Comparison of ENCODE assay signal across 9 mouse cellular contexts in the genomic region with DNA sequence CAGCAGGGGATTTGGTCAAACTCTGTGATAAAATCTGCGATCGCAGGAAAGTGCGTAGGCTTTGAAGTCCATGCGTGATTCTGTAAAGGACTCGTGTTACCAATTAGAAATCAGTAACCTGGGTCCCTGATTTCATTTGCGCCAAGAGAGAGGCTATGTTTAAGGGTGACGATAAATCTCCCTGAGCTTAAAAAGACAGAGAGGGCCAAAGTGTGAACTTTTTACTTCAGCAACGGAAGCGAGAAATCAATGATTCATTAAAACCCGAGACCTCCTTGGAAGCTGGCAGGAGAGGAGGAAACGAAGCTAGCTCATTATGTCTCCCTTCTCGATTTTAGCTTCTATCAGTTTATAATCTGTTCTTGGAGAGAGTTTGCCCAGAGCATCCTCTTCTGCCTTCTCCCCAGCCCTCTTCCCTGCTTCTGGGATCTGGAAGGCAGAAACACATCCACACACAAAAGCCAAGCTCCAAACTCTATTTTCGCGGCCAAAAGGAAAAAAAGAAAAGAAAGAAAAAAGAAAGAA. TPM values are rescaled to one million over a fixed set of nuclear protein-coding genes. Genes with fewer than 3 reads are reported as not detected.
DNase-seq lines count a peak whose midpoint lies in the region; ATAC-seq and TF ChIP-seq lines count a peak whose summit lies in the region.
"Had no signal": no experiment of that assay in that cellular context is flagged by ENCODE, and none has a peak within 500 bp of the region (broad histone marks: within the 10 kb centered on the region; RNA-seq: fewer than 3 reads in every experiment).

No protein-coding gene starts in this region.

- TF ChIP-seq EP300 in stomach, postnatal 0 days (optimal IDR thresholded peaks at IDR 0.05), result no peak

- peak overlapping the region; percentile 53 for H3K4me3 ChIP-seq in lung, embryonic 15.5 days
- peak overlapping the region; percentile 63 for H3K4me3 ChIP-seq in hindbrain, embryonic 10.5 days
- peak overlapping the region; percentile 43; the same call in 1 of the 2 replicates for H3K4me3 ChIP-seq in liver, embryonic 13.5 days (replicated peaks)
- peak overlapping the region; percentile 50 for H3K4me3 ChIP-seq in stomach, postnatal 0 days (ENCODE audit: low read depth, low read length)

- no peak for ATAC-seq in lung, embryonic 15.5 days (ENCODE audit: borderline replicate concordance, extremely low read depth, low FRiP score, low TSS enrichment)
- no peak for ATAC-seq in liver, embryonic 13.5 days (ENCODE audit: low read depth)
- ATAC-seq in stomach, postnatal 0 days (ENCODE audit: low FRiP score, low TSS enrichment), result no peak

- H3K4me2 ChIP-seq in lung, embryonic 15.5 days, result peak overlapping the region; percentile 79
- H3K4me2 ChIP-seq in liver, embryonic 13.5 days, result peak overlapping the region; percentile 59
- peak overlapping the region; percentile 71 for H3K4me2 ChIP-seq in stomach, postnatal 0 days (replicated peaks; ENCODE audit: low read depth)

- H3K27me3 ChIP-seq in lung, embryonic 15.5 days, result peaks cover 13% of the 10 kb centered on the region
- peaks cover 41% of the 10 kb centered on the region for H3K27me3 ChIP-seq in hindbrain, embryonic 10.5 days (ENCODE audit: insufficient read depth, poor library complexity, severe bottlenecking)
- H3K27me3 ChIP-seq in liver, embryonic 13.5 days, result peaks cover 48% of the 10 kb centered on the region
- H3K27me3 ChIP-seq in stomach, postnatal 0 days (ENCODE audit: control insufficient read depth, insufficient read depth, low read length), result peaks cover 3% of the 10 kb centered on the region; the same call in 1 of the 2 replicates

- H3K9me3 ChIP-seq in lung, embryonic 15.5 days, result no peaks in the 10 kb centered on the region
- H3K9me3 ChIP-seq in hindbrain, embryonic 10.5 days, result no peaks in the 10 kb centered on the region
- H3K9me3 ChIP-seq in liver, embryonic 13.5 days (replicated peaks), result no peaks in the 10 kb centered on the region
- no peaks in the 10 kb centered on the region for H3K9me3 ChIP-seq in stomach, postnatal 0 days (ENCODE audit: control insufficient read depth, low read length)

- H3K9ac ChIP-seq in lung, embryonic 15.5 days, result peak overlapping the region; percentile 33; the same call in 1 of the 2 replicates
- H3K9ac ChIP-seq in liver, embryonic 13.5 days, result no peak overlapping the region
- H3K9ac ChIP-seq in stomach, postnatal 0 days (ENCODE audit: low read length), result no peak overlapping the region

- no peak for DNase-seq in lung, postnatal 25 days (ENCODE audit: low spot score)
- peak; percentile 26 for DNase-seq in hindbrain, embryonic 10.5 days (ENCODE audit: low spot score)
- no peak for DNase-seq in liver, embryonic 13.5 days
- DNase-seq in stomach, postnatal 0 days (ENCODE audit: low spot score), result no peak
- no peak for DNase-seq in ovary, adult 18-20 months (ENCODE audit: low spot score)
- no peak for DNase-seq in frontal cortex, postnatal 14 days (ENCODE audit: low spot score in 2 of 2)
- DNase-seq in gastrocnemius, postnatal 25 days, result no peak
- DNase-seq: gastrocnemius, postnatal 14 days had no signal

- peak overlapping the region; percentile 82; the same call in 1 of the 2 replicates for H3K27ac ChIP-seq in lung, embryonic 15.5 days
- H3K27ac ChIP-seq in hindbrain, embryonic 10.5 days, result peak overlapping the region; percentile 76; the same call in 1 of the 2 replicates
- H3K27ac ChIP-seq in liver, embryonic 13.5 days, result no peak overlapping the region
- no peak overlapping the region for H3K27ac ChIP-seq in stomach, postnatal 0 days (replicated peaks)

- peaks cover 7% of the 10 kb centered on the region; the same call in 1 of the 2 replicates for H3K4me1 ChIP-seq in lung, embryonic 15.5 days
- H3K4me1 ChIP-seq in hindbrain, embryonic 10.5 days (replicated peaks), result peaks cover 34% of the 10 kb centered on the region
- H3K4me1 ChIP-seq in liver, embryonic 13.5 days (replicated peaks), result 0 out of 2 replicates have a peak, but pooled peaks cover 8% of the 10 kb centered on the region
- H3K4me1 ChIP-seq in stomach, postnatal 0 days (replicated peaks; ENCODE audit: control insufficient read depth, insufficient read depth), result no peaks in the 10 kb centered on the region

- TF ChIP-seq CTCF in stomach, postnatal 0 days (IDR thresholded peaks at IDR 0.05; ENCODE audit: low read depth), result no peak

- 1% methylated on average over 14 of the region's 14 CpGs for WGBS in lung, embryonic 15.5 days
- WGBS in hindbrain, embryonic 10.5 days, result 0% methylated on average over 14 of the region's 14 CpGs
- WGBS in liver, embryonic 13.5 days (ENCODE audit: insufficient replicate concordance), result 3% methylated on average over 14 of the region's 14 CpGs
- WGBS in stomach, postnatal 0 days, result 2% methylated on average over 14 of the region's 14 CpGs

- H3K36me3 ChIP-seq in lung, embryonic 15.5 days, result no peaks in the 10 kb centered on the region
- H3K36me3 ChIP-seq in hindbrain, embryonic 10.5 days, result no peaks in the 10 kb centered on the region
- H3K36me3 ChIP-seq in liver, embryonic 13.5 days, result no peaks in the 10 kb centered on the region
- H3K36me3 ChIP-seq in stomach, postnatal 0 days (ENCODE audit: control insufficient read depth, insufficient read depth, low read length), result no peaks in the 10 kb centered on the region

RNA-seq across cellular contexts. Expression of gene Fgf10, which starts 44.1 kb away (rescaled TPM):
- 16.3 and 17.0 TPM in 2 replicates for polyA plus RNA-seq in lung, embryonic 15.5 days (2015; fragmentation: Nextera tagmentation; extraction: Ambion mirVana)
- 3.9 and 5.2 TPM in 2 replicates for polyA plus RNA-seq in hindbrain, embryonic 10.5 days (2016; fragmentation: Nextera tagmentation; extraction: Ambion mirVana)
- polyA plus RNA-seq in liver, embryonic 13.5 days (2015; fragmentation: Nextera tagmentation; extraction: Ambion mirVana), result 0.21 and 0.41 TPM in 2 replicates
- polyA plus RNA-seq in stomach, postnatal 0 days (2015; fragmentation: Nextera tagmentation; extraction: Ambion mirVana), result 1.2 and 1.3 TPM in 2 replicates
- under 1 TPM; 0.18 to 0.56 TPM for total RNA-seq in gastrocnemius, postnatal 25 days (2021)

Comparison
In these comparisons a context has a peak if more than half of its experiments do, and no peak if none do; other contexts are left out.
1. H3K27ac ChIP-seq: peak in lung, embryonic 15.5 days (single experiment) and hindbrain, embryonic 10.5 days (single experiment); none in liver, embryonic 13.5 days (single experiment) and stomach, postnatal 0 days (single experiment).
2. Peak in every context shown above with its lines, with median percentiles within 50 percentile points of each other: H3K4me2 ChIP-seq and H3K4me3 ChIP-seq.